Mouse (Mus musculus): ENCODE results near the gene Polh. TPM values are rescaled to one million over a fixed set of nuclear protein-coding genes. Genes with fewer than 3 reads are reported as not detected.

Gene Polh
- polyA plus RNA-seq (2015; fragmentation: Nextera tagmentation; extraction: Ambion mirVana): 7.5 and 8.0 TPM in 2 replicates

GRCm38 (mm10) chr17:46202421-46203071, at the start of gene Polh, which contains the start of gene Xpo5:
Gene Polh, minus strand, starts transcription at chr17:46202645.
Gene Xpo5, plus strand, starts transcription at chr17:46202782.
- peak within 1 kb of the TSS; percentile 90 for H3K4me3 ChIP-seq (ENCODE audit: low read depth, low read length)
- peak within 1 kb of the TSS; percentile 83 for H3K9ac ChIP-seq (ENCODE audit: low read length)
- H3K4me1 ChIP-seq (replicated peaks; ENCODE audit: control insufficient read depth, insufficient read depth): no peaks in the 10 kb centered on the region
- peak within 1 kb of the TSS; percentile 86 for H3K4me2 ChIP-seq (replicated peaks; ENCODE audit: low read depth)
- ATAC-seq (ENCODE audit: low FRiP score, low TSS enrichment) (peak; percentile 96), DNase-seq (ENCODE audit: low spot score) (peak; percentile 95)
- under 1% methylated on average over 65 of the region's 66 CpGs for WGBS
- H3K27me3 ChIP-seq (ENCODE audit: control insufficient read depth, insufficient read depth, low read length): no peaks in the 10 kb centered on the region
- H3K36me3 ChIP-seq (ENCODE audit: control insufficient read depth, insufficient read depth, low read length): peaks cover 11% of the 10 kb centered on the region
- peak within 1 kb of the TSS; percentile 85 for H3K27ac ChIP-seq (replicated peaks)
- TF ChIP-seq CTCF (IDR thresholded peaks at IDR 0.05; ENCODE audit: low read depth): no peak
- TF ChIP-seq EP300 (optimal IDR thresholded peaks at IDR 0.05): no peak
- no peaks in the 10 kb centered on the region for H3K9me3 ChIP-seq (ENCODE audit: control insufficient read depth, low read length)

GRCm38 (mm10) chr17:46251174-46251573, 48.7 kb upstream of the Polh start:
- WGBS: 67% methylated on average over 7 of the region's 7 CpGs
- H3K9me3 ChIP-seq (ENCODE audit: control insufficient read depth, low read length): no peaks in the 10 kb centered on the region
- H3K9ac ChIP-seq (ENCODE audit: low read length): no peak overlapping the region
- H3K36me3 ChIP-seq (ENCODE audit: control insufficient read depth, insufficient read depth, low read length): peaks cover 16% of the 10 kb centered on the region
- ATAC-seq (ENCODE audit: low FRiP score, low TSS enrichment) (no peak), DNase-seq (ENCODE audit: low spot score) (peak; percentile 40)
- H3K4me1 ChIP-seq (replicated peaks; ENCODE audit: control insufficient read depth, insufficient read depth): peaks cover 9% of the 10 kb centered on the region; the same call in 1 of the 2 replicates
- H3K27me3 ChIP-seq (ENCODE audit: control insufficient read depth, insufficient read depth, low read length): no peaks in the 10 kb centered on the region
- no peak overlapping the region for H3K4me2 ChIP-seq (replicated peaks; ENCODE audit: low read depth)
- H3K27ac ChIP-seq (replicated peaks): no peak overlapping the region
- H3K4me3 ChIP-seq (ENCODE audit: low read depth, low read length): no peak overlapping the region
- TF ChIP-seq EP300 (optimal IDR thresholded peaks at IDR 0.05) (no peak), CTCF (IDR thresholded peaks at IDR 0.05; ENCODE audit: low read depth) (peak; percentile 46; the same call in 1 of the 2 replicates)

DNA sequence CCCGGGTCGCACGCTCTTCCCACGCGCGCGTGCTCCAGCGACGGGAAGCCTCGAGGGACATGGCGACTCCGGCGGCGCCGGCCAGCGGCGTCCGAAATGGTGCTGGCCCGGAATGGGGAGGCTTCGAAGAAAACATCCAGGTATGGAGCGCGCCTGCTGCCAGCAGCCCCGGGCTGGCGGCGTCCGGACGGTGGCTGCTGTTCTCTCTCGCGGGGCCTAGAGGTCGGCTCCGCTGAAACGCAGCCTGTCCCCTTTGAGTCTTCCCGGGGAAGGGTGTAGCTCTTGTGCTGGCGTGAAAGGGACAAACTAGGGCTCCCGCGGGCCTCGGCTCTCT, 45.7 kb upstream of the Polh start:
- peaks cover 9% of the 10 kb centered on the region; the same call in 1 of the 2 replicates for H3K4me1 ChIP-seq (replicated peaks; ENCODE audit: control insufficient read depth, insufficient read depth)
- H3K9ac ChIP-seq (ENCODE audit: low read length): peak overlapping the region; percentile 97
- peaks cover 33% of the 10 kb centered on the region for H3K36me3 ChIP-seq (ENCODE audit: control insufficient read depth, insufficient read depth, low read length)
- under 1% methylated on average over 37 of the region's 37 CpGs for WGBS
- no peaks in the 10 kb centered on the region for H3K9me3 ChIP-seq (ENCODE audit: control insufficient read depth, low read length)
- H3K27ac ChIP-seq (replicated peaks): peak overlapping the region; percentile 93
- peak overlapping the region; percentile 92 for H3K4me3 ChIP-seq (ENCODE audit: low read depth, low read length)
- TF ChIP-seq CTCF (IDR thresholded peaks at IDR 0.05; ENCODE audit: low read depth): no peak
- peak; percentile 72 for TF ChIP-seq EP300 (optimal IDR thresholded peaks at IDR 0.05)
- peak overlapping the region; percentile 83 for H3K4me2 ChIP-seq (replicated peaks; ENCODE audit: low read depth)
- H3K27me3 ChIP-seq (ENCODE audit: control insufficient read depth, insufficient read depth, low read length): no peaks in the 10 kb centered on the region
- ATAC-seq (ENCODE audit: low FRiP score, low TSS enrichment): no peak
- DNase-seq (ENCODE audit: low spot score): no peak

DNA sequence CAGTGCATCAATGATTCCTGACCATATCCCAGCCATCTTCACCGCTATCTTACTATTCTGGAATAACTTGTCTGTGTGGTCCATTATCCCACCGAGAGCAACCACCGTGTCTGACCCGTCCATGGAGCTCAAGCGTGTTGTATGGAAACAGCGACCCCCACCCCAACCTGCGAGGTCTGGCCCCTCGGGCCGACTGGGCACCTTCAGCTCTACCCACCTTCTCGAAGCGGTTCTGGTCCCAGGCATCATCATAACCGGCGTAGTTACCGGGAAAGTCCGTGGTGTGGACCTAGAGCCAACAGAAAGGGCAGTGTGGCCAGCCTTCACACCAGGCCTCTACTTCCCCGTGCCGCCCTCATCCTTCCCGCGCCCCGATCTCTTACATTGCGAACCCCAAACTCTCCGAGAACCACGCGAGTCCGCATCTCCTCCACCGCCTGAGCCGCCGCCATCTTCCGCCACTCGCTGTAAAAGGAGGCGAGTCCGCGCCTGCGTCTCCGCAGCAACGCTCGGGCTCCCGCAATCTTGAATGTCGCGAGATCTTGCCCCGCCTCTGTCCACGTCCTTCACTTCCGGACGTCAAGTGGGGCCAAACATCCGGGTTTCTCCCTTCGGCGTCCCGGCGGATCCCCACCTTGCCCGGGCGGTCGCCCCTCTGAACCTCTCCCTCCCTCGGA, 45.2 kb upstream of the Polh start, which contains the start of the genes Polr1c and Yipf3:
Gene Polr1c (minus strand): TSS at position 543 of the 677 bp plus-strand sequence.
Gene Yipf3 (plus strand): TSS at position 569 of the 677 bp plus-strand sequence.
- peak; percentile 90 for ATAC-seq (ENCODE audit: low FRiP score, low TSS enrichment)
- Histone ChIP-seq H3K4me1 (replicated peaks; ENCODE audit: control insufficient read depth, insufficient read depth) (peaks cover 9% of the 10 kb centered on the region; the same call in 1 of the 2 replicates), H3K9ac (ENCODE audit: low read length) (peak within 1 kb of the TSS; percentile 97), H3K27me3 (ENCODE audit: control insufficient read depth, insufficient read depth, low read length) (no peaks in the 10 kb centered on the region), H3K36me3 (ENCODE audit: control insufficient read depth, insufficient read depth, low read length) (peaks cover 33% of the 10 kb centered on the region), H3K4me2 (replicated peaks; ENCODE audit: low read depth) (peak within 1 kb of the TSS; percentile 83), H3K9me3 (ENCODE audit: control insufficient read depth, low read length) (no peaks in the 10 kb centered on the region), H3K27ac (replicated peaks) (peak within 1 kb of the TSS; percentile 93), H3K4me3 (ENCODE audit: low read depth, low read length) (peak within 1 kb of the TSS; percentile 92)
- under 1% methylated on average over 53 of the region's 53 CpGs for WGBS
- TF ChIP-seq EP300 (optimal IDR thresholded peaks at IDR 0.05) (peak; percentile 97), CTCF (IDR thresholded peaks at IDR 0.05; ENCODE audit: low read depth) (no peak)
- peak; percentile 98 for DNase-seq (ENCODE audit: low spot score)

DNA sequence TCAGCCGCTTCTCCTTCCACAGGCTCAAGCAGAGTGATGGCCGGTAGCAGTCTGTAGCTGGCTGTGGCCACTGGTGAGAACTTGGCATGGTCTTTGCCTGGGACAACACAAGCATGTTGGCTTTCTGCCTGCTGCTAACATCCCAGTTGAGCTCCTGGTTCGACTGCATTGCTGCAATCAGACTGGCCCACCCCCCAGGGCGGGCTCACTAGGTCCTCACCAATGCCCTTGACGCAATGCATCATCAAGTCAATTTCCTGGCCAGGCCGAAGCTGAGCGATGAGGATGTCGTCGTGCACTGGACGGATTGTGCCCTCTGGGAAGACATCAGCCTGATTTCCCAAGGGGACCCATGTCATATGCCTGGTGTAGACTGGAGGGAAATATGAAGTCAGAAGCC, 42.1 kb upstream of the Polh start:
- DNase-seq (ENCODE audit: low spot score): no peak
- ATAC-seq (ENCODE audit: low FRiP score, low TSS enrichment): no peak

More for the DNA sequence above, 42.1 kb upstream of the Polh start:
- H3K4me2 ChIP-seq (replicated peaks; ENCODE audit: low read depth): no peak overlapping the region
- H3K9ac ChIP-seq (ENCODE audit: low read length): no peak overlapping the region
- 0 out of 2 replicates have a peak overlapping the region, but pooled peaks have one; percentile 83 for H3K27ac ChIP-seq (replicated peaks)
- TF ChIP-seq CTCF (IDR thresholded peaks at IDR 0.05; ENCODE audit: low read depth) (no peak), EP300 (optimal IDR thresholded peaks at IDR 0.05) (no peak)
- H3K36me3 ChIP-seq (ENCODE audit: control insufficient read depth, insufficient read depth, low read length): peaks cover 35% of the 10 kb centered on the region; the same call in 1 of the 2 replicates
- no peaks in the 10 kb centered on the region for H3K9me3 ChIP-seq (ENCODE audit: control insufficient read depth, low read length)
- no peak overlapping the region for H3K4me3 ChIP-seq (ENCODE audit: low read depth, low read length)
- H3K27me3 ChIP-seq (ENCODE audit: control insufficient read depth, insufficient read depth, low read length): no peaks in the 10 kb centered on the region
- H3K4me1 ChIP-seq (replicated peaks; ENCODE audit: control insufficient read depth, insufficient read depth): peaks cover 9% of the 10 kb centered on the region; the same call in 1 of the 2 replicates
- WGBS: 59% methylated on average over 10 of the region's 10 CpGs
